Mouse (Mus musculus) spleen, adult 2 months (tissue): ENCODE measurements around the gene F2.

ENCODE experiments used
- CTCF ChIP-seq: fragments of 200-500 bp; IDR thresholded peaks from 2 replicates; pipeline ENCODE4 v1.5.1; 2011; ENCODE audit warnings: mild to moderate bottlenecking, inconsistent platforms; ENCODE audit not compliant: insufficient read depth, insufficient read length, insufficient replicate concordance; ENCODE audit errors: extremely low read depth
- POLR2A ChIP-seq: fragments of 200-500 bp; IDR thresholded peaks from 2 replicates; pipeline ENCODE4 v1.6.1; 2011; ENCODE audit warnings: low read depth, low read length, inconsistent platforms

DNA sequence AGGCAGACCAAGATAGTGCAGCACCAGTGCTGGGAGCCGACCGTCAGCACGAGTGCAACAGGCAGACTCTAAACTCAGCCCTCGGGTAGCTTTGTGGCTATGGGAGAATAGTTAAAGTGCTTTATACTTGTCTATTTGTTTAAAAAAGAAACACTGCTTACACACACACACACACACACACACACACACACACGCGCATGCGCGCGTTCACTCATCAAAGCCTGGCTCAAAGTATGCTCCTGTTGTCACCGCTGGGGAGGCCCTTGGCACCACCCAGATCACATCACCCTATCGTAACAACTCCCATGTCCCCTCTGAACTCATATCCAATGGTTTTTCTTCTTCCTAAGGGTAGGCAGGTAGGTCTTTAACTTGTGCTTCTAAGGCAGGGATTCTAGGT lies 7.8 kb upstream of the F2 start:
- TF ChIP-seq CTCF (no peak), POLR2A (no peak)
